Mouse (Mus musculus): ENCODE data around the gene Vmn1r22. TPM values are rescaled to one million over a fixed set of nuclear protein-coding genes. Genes with fewer than 3 reads are reported as not detected.

Gene Vmn1r22
- under 1 TPM in 1 of 2 experiments, not detected in 1; 0.11 TPM for polyA plus RNA-seq (2017; shearing (Covaris generic))

DNA sequence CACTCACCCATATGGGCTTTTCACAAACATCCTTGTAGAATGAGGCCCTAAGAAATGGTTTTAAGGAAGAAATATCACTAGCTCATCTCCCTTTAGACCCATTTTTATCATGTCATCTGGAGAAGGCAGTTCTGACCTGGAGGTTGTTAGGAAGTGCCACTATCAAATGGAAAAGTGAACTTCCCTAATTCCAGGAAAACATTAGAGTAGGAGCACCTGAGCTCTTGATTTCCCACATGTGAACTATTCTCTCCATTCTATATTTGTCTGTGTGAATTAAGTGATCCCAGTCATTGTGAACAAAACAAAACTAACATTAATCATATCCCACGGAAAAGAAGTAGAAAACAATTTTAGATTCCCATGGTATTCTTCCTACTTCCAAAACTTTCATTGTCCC, at the start of gene Vmn1r22:
TSS of gene Vmn1r22 (minus strand) at position 101 of the 400 bp plus-strand sequence.

DNA sequence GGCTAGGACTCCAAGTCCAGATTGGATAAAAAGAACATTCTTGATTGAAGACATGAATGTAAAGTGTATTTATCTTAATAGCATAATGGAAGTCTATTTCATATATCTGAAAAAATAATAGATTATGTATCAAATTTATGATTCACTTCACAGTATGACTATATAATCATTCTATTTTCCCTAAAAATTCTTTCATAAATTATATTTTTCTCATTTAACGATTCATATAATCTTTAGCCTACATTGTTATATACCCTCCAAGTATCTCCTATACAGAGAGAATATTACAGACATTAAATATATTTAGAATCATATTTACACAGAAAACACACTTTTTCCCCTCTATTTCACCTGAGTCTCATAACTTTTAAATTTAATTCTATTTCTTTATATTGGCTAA, 18.9 kb upstream of the Vmn1r22 start, which contains the start of gene Vmn1r23:
TSS of gene Vmn1r23 (minus strand) at position 101 of the 400 bp plus-strand sequence.

DNA sequence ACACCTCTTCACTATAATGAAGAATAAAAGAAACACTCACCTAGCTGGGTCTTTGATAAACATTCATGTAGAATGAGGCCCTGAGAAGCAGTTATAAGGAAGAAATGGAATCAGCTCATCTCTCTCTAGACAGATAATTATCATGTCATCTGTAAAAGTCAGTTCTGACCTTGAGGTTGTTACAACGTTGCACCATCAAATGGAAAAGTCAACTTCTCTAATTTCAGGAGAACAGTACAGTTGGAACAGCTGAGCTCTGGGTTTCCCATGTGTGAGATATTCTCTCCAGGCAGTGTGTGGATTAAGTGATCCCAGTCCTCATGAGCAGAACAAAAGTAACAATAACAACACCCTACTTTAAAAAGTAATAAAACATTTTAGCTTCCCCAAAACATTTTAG, 57.5 kb downstream of the Vmn1r22 start, which contains the start of gene Vmn1r21:
TSS of gene Vmn1r21 (minus strand) at position 58 of the 400 bp plus-strand sequence.

Other genes with a start within 250 kb of the Vmn1r22 start
- gene Pyurf, start 215.9 kb downstream of the Vmn1r22 start, polyA plus RNA-seq (2017; shearing (Covaris generic)), result 1 to 10 TPM; 4.8 to 6.5 TPM
- 10 to 100 TPM in 1 of 2 experiments, 1 to 10 TPM in 1; 9.4 to 10.8 TPM for gene Lancl2, start 205.5 kb downstream of the Vmn1r22 start, polyA plus RNA-seq (2017; shearing (Covaris generic))
- gene Vopp1, start 82.9 kb downstream of the Vmn1r22 start, polyA plus RNA-seq (2017; shearing (Covaris generic)), result 10 to 100 TPM; 17.0 to 20.3 TPM
- not detected for gene Vmn1r21, start 57.7 kb downstream of the Vmn1r22 start, polyA plus RNA-seq (2017; shearing (Covaris generic))
- not detected for gene Vmn1r23, start 18.8 kb upstream of the Vmn1r22 start, polyA plus RNA-seq (2017; shearing (Covaris generic))
- not detected for gene Vmn1r24, start 53.5 kb upstream of the Vmn1r22 start, polyA plus RNA-seq (2017; shearing (Covaris generic))
- under 1 TPM in 1 of 2 experiments, not detected in 1; 0.42 TPM for gene Vmn1r25, start 72.8 kb upstream of the Vmn1r22 start, polyA plus RNA-seq (2017; shearing (Covaris generic))
- not detected for gene Vmn1r26, start 107.1 kb upstream of the Vmn1r22 start, polyA plus RNA-seq (2017; shearing (Covaris generic))